Mouse (Mus musculus): ENCODE data around the gene Serpine1. TPM values are rescaled to one million over a fixed set of nuclear protein-coding genes. Genes with fewer than 3 reads are reported as not detected.

Serpine1 gene
- polyA plus RNA-seq, 1 experiment from 2014 or later = not detected

DNA sequence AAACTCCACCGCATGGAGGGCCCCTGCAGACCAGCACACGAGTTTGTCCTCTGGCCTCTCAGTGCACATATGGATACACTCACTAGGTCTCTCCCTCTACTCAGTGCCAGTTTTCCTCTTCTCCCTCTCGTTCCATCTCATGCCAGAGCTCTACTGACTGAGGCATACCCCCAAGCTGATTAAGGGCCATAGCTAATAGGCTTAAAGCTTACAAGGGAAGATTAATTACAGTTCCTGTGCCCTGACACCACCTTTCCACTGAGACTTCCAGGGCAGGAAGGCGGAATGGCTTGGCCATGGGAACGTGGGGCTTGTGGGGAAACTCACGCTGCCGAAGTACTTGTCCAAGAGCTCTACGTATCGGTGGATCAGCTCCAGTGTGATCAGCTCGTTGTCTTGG, 30.6 kb downstream of the Serpine1 start:
- Histone ChIP-seq H3K36me3 (ENCODE audit: control insufficient read depth, insufficient read depth, low read length) (peaks cover 8% of the 10 kb centered on the region), H3K9ac (ENCODE audit: low read length) (no peak overlapping the region), H3K4me2 (ENCODE audit: low read depth) (no peak overlapping the region), H3K9me3 (ENCODE audit: control insufficient read depth, low read length) (no peaks in the 10 kb centered on the region), H3K4me3 (ENCODE audit: low read depth, low read length) (no peak overlapping the region), H3K27ac (ENCODE audit: low read depth, low read length) (no peak overlapping the region), H3K4me1 (ENCODE audit: control insufficient read depth, insufficient read depth, low read length) (peaks cover 5% of the 10 kb centered on the region), H3K27me3 (ENCODE audit: control insufficient read depth, insufficient read depth, low read length) (no peaks in the 10 kb centered on the region)
- no peak for ATAC-seq (ENCODE audit: insufficient read depth, low FRiP score, low TSS enrichment)
- 89% methylated on average over 10 of the region's 10 CpGs for WGBS
- no peak for DNase-seq (ENCODE audit: low spot score)

DNA sequence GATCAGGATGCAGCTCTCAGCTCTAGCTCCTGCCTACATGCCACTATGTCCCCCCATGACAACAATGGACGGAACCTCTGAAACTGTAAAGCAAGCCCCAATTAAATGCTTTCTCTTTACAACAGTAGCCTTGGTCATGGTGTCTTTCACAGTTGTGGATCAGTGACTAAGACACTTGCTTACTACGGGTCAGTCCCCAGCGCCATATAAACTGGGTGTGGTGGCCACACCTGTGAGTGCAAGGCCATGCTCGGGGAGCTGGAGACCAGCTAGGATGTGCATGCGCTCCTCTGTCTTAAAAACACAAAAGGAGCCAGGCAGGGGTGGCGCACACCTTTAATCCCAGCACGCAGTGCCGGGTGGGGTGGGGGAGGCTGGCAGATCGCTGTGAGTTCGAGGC, 32.6 kb downstream of the Serpine1 start:
- 92% methylated on average over 10 of the region's 10 CpGs for WGBS
- no peaks in the 10 kb centered on the region for H3K4me1 ChIP-seq (ENCODE audit: control insufficient read depth, insufficient read depth, low read length)

DNA sequence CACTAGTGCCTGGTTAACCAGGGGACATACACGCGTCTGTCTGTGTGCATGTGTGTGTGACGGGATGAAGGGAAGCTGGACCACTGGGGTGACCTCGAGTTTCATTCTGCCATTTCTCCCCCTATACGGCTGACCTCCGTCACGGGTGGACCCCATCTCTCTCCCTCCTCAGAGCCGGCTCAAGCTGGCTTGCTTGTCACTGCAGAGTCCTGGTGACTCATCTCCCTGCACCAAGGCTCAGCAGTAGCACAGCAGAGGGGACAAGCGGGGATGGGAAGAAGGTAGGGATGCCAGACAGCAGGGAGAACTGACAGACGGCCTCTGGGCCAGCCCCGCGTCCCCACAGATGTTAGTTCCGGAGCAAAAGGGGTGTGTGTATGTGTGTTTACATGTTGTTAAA, 35.9 kb downstream of the Serpine1 start:
- Histone ChIP-seq H3K4me1 (ENCODE audit: control insufficient read depth, insufficient read depth, low read length) (peaks cover 11% of the 10 kb centered on the region), H3K27ac (ENCODE audit: low read depth, low read length) (no peak overlapping the region), H3K4me2 (ENCODE audit: low read depth) (no peak overlapping the region), H3K9me3 (ENCODE audit: control insufficient read depth, low read length) (no peaks in the 10 kb centered on the region), H3K4me3 (ENCODE audit: low read depth, low read length) (no peak overlapping the region), H3K36me3 (ENCODE audit: control insufficient read depth, insufficient read depth, low read length) (peaks cover 6% of the 10 kb centered on the region), H3K27me3 (ENCODE audit: control insufficient read depth, insufficient read depth, low read length) (peaks cover 13% of the 10 kb centered on the region), H3K9ac (ENCODE audit: low read length) (no peak overlapping the region)
- 87% methylated on average over 13 of the region's 13 CpGs for WGBS
- DNase-seq (ENCODE audit: low spot score) (no peak), ATAC-seq (ENCODE audit: insufficient read depth, low FRiP score, low TSS enrichment) (no peak)

More for the DNA sequence above, 32.6 kb downstream of the Serpine1 start:
- no peak overlapping the region for H3K9ac ChIP-seq (ENCODE audit: low read length)
- H3K9me3 ChIP-seq (ENCODE audit: control insufficient read depth, low read length) = no peaks in the 10 kb centered on the region
- ATAC-seq (ENCODE audit: insufficient read depth, low FRiP score, low TSS enrichment) (no peak), DNase-seq (ENCODE audit: low spot score) (no peak)
- H3K27ac ChIP-seq (ENCODE audit: low read depth, low read length) = no peak overlapping the region
- H3K36me3 ChIP-seq (ENCODE audit: control insufficient read depth, insufficient read depth, low read length) = peaks cover 8% of the 10 kb centered on the region
- H3K27me3 ChIP-seq (ENCODE audit: control insufficient read depth, insufficient read depth, low read length) = no peaks in the 10 kb centered on the region
- no peak overlapping the region for H3K4me3 ChIP-seq (ENCODE audit: low read depth, low read length)
- H3K4me2 ChIP-seq (ENCODE audit: low read depth) = no peak overlapping the region

DNA sequence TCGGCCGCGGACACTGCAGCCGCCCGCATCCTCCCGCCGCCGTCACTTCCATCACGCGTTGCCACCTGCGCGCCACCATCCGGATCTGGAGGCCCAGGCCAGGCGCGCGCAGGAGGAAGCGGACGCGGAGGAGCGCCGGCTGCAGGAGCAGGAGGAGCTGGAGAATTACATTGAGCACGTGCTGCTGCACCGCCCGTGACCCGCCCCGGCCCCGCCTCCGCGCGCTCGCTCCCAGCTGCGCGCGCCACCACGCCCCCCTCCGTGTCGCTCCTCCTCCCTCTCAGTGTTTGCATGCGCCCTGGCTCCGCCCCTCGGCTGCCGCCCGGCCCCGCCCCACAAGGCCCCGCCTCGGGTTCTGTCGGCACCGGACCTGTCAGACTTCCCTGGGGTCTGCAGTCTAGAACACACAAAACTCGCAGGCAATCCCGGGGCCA, 39.4 kb downstream of the Serpine1 start:
- Histone ChIP-seq H3K27me3 (ENCODE audit: control insufficient read depth, insufficient read depth, low read length) (peaks cover 44% of the 10 kb centered on the region), H3K27ac (ENCODE audit: low read depth, low read length) (no peak overlapping the region), H3K9ac (ENCODE audit: low read length) (no peak overlapping the region; the same call in 1 of the 2 replicates), H3K4me2 (ENCODE audit: low read depth) (peak overlapping the region; percentile 90), H3K36me3 (ENCODE audit: control insufficient read depth, insufficient read depth, low read length) (no peaks in the 10 kb centered on the region), H3K9me3 (ENCODE audit: control insufficient read depth, low read length) (no peaks in the 10 kb centered on the region), H3K4me3 (ENCODE audit: low read depth, low read length) (peak overlapping the region; percentile 33), H3K4me1 (ENCODE audit: control insufficient read depth, insufficient read depth, low read length) (peaks cover 16% of the 10 kb centered on the region)
- ATAC-seq (ENCODE audit: insufficient read depth, low FRiP score, low TSS enrichment) = peak; percentile 65
- 0% methylated on average over 42 of the region's 49 CpGs for WGBS
- DNase-seq (ENCODE audit: low spot score) = peak; percentile 91

DNA sequence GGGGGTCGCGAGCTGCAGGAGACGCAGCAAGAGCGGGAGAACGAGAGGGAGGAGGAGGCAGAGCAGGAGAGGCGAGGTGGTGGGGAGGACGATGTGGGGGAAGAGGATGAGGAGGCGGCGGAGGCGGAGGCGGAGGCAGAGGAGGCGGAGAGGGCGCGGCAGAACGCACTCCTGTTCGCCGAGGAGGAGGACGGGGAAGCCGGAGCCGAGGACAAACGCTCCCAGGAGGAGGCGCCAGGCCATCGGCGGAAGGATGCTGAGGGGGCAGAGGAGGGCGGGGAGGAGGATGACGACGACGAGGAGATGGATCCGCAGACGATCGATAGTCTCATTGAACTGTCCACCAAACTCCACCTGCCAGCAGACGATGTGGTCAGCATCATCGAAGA, 40.0 kb downstream of the Serpine1 start:
- H3K4me1 ChIP-seq (ENCODE audit: control insufficient read depth, insufficient read depth, low read length) = peaks cover 16% of the 10 kb centered on the region
- under 1% methylated on average over 31 of the region's 33 CpGs for WGBS
- peaks cover 48% of the 10 kb centered on the region for H3K27me3 ChIP-seq (ENCODE audit: control insufficient read depth, insufficient read depth, low read length)
- H3K9me3 ChIP-seq (ENCODE audit: control insufficient read depth, low read length) = no peaks in the 10 kb centered on the region
- H3K36me3 ChIP-seq (ENCODE audit: control insufficient read depth, insufficient read depth, low read length) = no peaks in the 10 kb centered on the region
- DNase-seq (ENCODE audit: low spot score) (no peak), ATAC-seq (ENCODE audit: insufficient read depth, low FRiP score, low TSS enrichment) (peak; percentile 7; the same call in 1 of the 2 replicates)
- H3K4me2 ChIP-seq (ENCODE audit: low read depth) = peak overlapping the region; percentile 90
- peak overlapping the region; percentile 33 for H3K4me3 ChIP-seq (ENCODE audit: low read depth, low read length)
- no peak overlapping the region for H3K27ac ChIP-seq (ENCODE audit: low read depth, low read length)
- H3K9ac ChIP-seq (ENCODE audit: low read length) = peak overlapping the region; percentile 22; the same call in 1 of the 2 replicates

DNA sequence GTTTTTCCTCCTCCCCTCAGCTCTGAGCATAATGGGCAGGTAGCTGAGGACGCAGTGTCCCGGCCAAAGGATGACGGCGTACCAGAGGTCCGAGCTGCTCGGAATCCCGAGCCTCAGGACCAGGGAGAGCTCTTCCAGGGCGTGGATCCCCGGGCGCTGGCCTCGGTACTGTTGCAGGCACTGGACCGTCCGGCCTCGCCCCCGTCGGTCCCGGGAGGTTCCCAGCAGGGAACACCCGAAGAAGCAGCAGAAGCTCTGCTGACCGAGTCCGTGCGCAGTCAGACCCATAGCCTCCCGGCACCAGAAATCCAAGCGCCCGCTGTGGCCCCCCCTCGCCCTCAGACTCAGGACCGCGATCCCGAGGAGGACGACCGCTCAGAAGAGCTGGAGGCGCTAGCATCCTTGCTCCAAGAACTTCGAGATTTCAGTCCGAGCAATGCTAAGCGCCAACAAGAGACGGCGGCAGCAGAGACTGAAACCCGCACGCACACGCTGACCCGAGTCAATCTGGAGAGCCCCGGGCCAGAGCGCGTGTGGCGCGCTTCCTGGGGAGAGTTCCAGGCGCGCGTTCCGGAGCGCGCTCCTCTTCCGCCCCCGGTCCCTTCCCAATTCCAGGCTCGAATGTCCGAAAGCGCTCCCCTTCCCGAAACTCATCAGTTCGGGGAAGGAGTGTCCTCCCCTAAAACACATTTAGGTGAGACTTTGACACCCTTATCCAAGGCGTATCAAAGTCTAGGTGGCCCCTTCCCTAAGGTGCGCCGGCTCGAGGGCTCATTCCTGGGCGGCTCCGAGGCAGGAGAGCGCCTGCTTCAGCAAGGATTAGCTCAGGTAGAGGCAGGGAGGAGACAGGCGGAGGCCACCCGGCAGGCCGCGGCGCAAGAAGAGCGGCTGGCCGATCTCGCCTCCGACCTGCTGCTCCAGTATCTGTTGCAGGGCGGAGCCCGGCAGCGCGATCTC, 40.7 kb downstream of the Serpine1 start:
- DNase-seq (ENCODE audit: low spot score) (no peak), ATAC-seq (ENCODE audit: insufficient read depth, low FRiP score, low TSS enrichment) (no peak)
- Histone ChIP-seq H3K27ac (ENCODE audit: low read depth, low read length) (no peak overlapping the region), H3K9ac (ENCODE audit: low read length) (peak overlapping the region; percentile 22; the same call in 1 of the 2 replicates), H3K4me1 (ENCODE audit: control insufficient read depth, insufficient read depth, low read length) (peaks cover 16% of the 10 kb centered on the region), H3K36me3 (ENCODE audit: control insufficient read depth, insufficient read depth, low read length) (no peaks in the 10 kb centered on the region), H3K4me3 (ENCODE audit: low read depth, low read length) (peak overlapping the region; percentile 33), H3K27me3 (ENCODE audit: control insufficient read depth, insufficient read depth, low read length) (peaks cover 54% of the 10 kb centered on the region), H3K4me2 (ENCODE audit: low read depth) (peak overlapping the region; percentile 90), H3K9me3 (ENCODE audit: control insufficient read depth, low read length) (no peaks in the 10 kb centered on the region)
- under 1% methylated on average over 78 of the region's 78 CpGs for WGBS

DNA sequence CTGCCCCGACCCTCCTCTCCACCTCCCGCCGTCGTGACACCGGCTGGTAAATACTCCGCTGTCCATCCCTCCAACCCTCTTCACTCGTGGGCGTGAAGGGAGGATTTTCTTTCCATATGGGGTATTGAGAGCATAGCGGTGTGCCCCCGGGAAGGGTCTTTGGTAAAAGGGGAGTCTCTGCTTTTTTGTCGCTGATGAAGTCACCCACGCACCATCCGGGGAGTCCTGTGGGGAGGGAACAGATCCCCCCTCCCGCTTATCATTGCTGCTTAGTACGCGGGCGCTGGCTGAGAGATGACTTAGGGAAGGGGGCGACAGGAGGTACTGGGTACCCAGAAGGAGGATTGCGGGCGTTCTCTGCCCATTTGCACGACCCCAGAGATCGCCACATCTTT, 41.7 kb downstream of the Serpine1 start:
- Histone ChIP-seq H3K9ac (ENCODE audit: low read length) (no peak overlapping the region; the same call in 1 of the 2 replicates), H3K36me3 (ENCODE audit: control insufficient read depth, insufficient read depth, low read length) (no peaks in the 10 kb centered on the region), H3K4me2 (ENCODE audit: low read depth) (peak overlapping the region; percentile 52), H3K4me3 (ENCODE audit: low read depth, low read length) (peak overlapping the region; percentile 19; the same call in 1 of the 2 replicates), H3K4me1 (ENCODE audit: control insufficient read depth, insufficient read depth, low read length) (peaks cover 16% of the 10 kb centered on the region), H3K9me3 (ENCODE audit: control insufficient read depth, low read length) (no peaks in the 10 kb centered on the region), H3K27me3 (ENCODE audit: control insufficient read depth, insufficient read depth, low read length) (peaks cover 62% of the 10 kb centered on the region), H3K27ac (ENCODE audit: low read depth, low read length) (no peak overlapping the region)
- ATAC-seq (ENCODE audit: insufficient read depth, low FRiP score, low TSS enrichment) = no peak
- no peak for DNase-seq (ENCODE audit: low spot score)
- 12% methylated on average over 22 of the region's 22 CpGs for WGBS

DNA sequence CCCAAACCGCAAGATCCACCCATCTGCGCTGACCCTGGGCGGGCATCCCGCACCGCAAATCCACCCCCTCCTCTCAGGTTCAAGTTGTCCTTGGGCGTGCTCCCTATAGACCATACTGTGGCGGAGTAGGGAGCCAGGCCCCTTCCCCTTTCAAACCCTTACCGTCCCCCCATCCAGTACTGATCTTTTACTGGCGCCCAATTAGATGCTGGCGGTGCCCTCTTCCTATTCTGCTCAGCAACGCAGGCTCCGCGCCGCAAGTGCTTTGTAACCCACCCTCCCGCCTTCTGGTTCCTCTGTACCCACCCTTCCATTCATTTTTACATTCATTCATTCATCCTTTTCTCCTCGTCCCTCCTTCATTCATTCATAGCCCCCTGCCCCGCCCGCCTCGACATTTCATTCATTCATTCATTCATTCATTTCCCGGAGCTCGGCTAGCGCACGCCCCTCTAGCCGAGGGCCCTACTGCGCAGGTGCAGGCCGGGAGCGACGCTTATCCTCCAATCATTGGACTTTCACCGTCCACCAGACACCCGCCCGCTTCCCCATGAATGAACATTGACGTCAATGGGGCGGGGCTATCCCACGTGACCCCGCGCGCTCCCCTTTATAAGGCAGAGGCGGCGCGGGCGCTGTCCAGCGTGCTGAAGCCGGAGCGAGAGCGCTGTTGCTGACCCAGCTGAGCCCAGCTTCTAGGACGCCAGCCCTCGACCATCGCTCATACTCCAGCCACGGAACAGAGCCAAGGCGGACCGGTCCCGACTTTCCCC, 42.2 kb downstream of the Serpine1 start:
- Histone ChIP-seq H3K9me3 (ENCODE audit: control insufficient read depth, low read length) (no peaks in the 10 kb centered on the region), H3K4me2 (ENCODE audit: low read depth) (peak overlapping the region; percentile 52), H3K4me3 (ENCODE audit: low read depth, low read length) (peak overlapping the region; percentile 19), H3K9ac (ENCODE audit: low read length) (no peak overlapping the region), H3K27me3 (ENCODE audit: control insufficient read depth, insufficient read depth, low read length) (peaks cover 68% of the 10 kb centered on the region), H3K36me3 (ENCODE audit: control insufficient read depth, insufficient read depth, low read length) (no peaks in the 10 kb centered on the region), H3K4me1 (ENCODE audit: control insufficient read depth, insufficient read depth, low read length) (peaks cover 16% of the 10 kb centered on the region), H3K27ac (ENCODE audit: low read depth, low read length) (no peak overlapping the region)
- WGBS = under 1% methylated on average over 51 of the region's 52 CpGs
- DNase-seq (ENCODE audit: low spot score) (peak; percentile 97), ATAC-seq (ENCODE audit: insufficient read depth, low FRiP score, low TSS enrichment) (peak; percentile 76)

All from neural tube, embryonic 11.5 days (tissue).